Mouse (Mus musculus): ENCODE measurements at regions not wholly inside any gene's neighbourhood (a gene's known extent, or its start where the extent isn't known, plus 50 kb on each side); places are given as distances from the start of the nearest gene placed in this dataset.
"Not testable (repeated sequence)": the region's sequence is repeated elsewhere in the genome, so short reads cannot be mapped to it uniquely, and the experiment has no call there.

DNA sequence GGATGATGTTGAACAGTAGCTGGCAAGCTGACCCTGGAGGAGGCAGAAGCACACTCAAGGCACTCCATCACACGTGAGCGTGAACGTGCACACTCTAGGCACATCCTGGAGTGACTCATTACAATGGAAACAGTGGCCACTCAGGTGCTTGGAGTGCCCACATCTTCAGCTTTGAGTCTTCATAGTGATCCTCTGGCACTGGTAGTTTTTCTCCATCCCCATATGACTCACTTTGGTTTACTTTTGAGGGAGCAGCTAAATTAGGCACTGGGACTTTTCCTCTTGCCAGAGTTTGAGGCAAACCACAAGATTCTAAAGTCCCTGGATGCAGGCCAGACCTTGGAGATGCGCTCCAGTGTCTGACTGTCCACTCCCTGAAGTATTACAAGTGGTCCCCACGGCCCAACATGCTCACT lies 52.5 kb upstream of the Slc44a3 start:
- no peak for DNase-seq (ENCODE audit: low spot score in 2 of 2)

DNA sequence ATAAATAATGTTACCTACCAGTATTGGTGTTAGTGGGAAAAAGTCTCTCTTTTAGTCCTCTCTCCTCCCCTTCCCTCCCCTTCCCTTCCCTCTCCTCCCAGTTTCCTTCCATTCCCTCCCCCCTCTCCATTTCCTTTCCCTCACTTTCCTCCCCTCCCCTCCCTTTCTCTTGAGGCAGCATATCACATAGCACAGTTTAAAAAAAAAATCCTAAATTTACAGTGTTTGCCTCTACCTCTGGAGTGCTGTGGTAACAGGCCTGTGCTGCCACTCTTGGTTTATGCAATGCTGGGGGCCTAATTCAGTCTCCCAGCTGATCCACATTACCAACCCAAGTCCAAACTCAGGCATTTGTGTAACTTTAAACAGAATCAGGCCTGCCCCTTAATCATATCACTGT lies 52.1 kb upstream of the Slc44a3 start:
- DNase-seq (ENCODE audit: low spot score in 2 of 2) = no peak

DNA sequence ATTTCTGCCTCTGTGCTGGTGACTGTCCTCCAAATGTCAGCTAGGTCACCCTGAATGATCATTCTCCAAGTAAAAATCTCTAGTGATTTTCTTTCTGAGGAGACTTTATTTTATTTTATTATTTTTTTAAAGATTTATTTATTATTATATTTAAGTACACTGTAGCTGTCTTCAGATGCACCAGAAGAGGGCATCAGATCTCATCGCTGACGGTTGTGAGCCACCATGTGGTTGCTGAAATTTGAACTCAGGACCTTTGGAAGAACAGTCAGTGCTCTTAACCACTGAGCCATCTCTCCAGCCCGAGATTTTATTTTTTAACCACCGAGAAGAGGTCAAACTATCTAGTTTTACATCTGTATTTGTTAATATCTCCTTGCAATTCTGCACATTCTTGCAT lies 50.5 kb upstream of the Slc44a3 start:
- DNase-seq (ENCODE audit: low spot score in 2 of 2) = not testable (repeated sequence)
